Mouse (Mus musculus) cerebellum, adult 2 months (tissue): ENCODE results near the gene Smarcd1.

ENCODE experiments used
- CTCF ChIP-seq: fragments of 200-500 bp; IDR thresholded peaks from 2 replicates; pipeline ENCODE4 v1.5.1; 2011; ENCODE audit warnings: low read depth, mild to moderate bottlenecking, control low read depth, low read length, moderate library complexity, borderline replicate concordance; ENCODE audit not compliant: insufficient read depth
- POLR2A ChIP-seq: fragments of 200-500 bp; IDR thresholded peaks from 2 replicates; pipeline ENCODE4 v1.6.1; 2011; ENCODE audit warnings: low read length, control low read depth, borderline replicate concordance; ENCODE audit not compliant: insufficient read depth

DNA sequence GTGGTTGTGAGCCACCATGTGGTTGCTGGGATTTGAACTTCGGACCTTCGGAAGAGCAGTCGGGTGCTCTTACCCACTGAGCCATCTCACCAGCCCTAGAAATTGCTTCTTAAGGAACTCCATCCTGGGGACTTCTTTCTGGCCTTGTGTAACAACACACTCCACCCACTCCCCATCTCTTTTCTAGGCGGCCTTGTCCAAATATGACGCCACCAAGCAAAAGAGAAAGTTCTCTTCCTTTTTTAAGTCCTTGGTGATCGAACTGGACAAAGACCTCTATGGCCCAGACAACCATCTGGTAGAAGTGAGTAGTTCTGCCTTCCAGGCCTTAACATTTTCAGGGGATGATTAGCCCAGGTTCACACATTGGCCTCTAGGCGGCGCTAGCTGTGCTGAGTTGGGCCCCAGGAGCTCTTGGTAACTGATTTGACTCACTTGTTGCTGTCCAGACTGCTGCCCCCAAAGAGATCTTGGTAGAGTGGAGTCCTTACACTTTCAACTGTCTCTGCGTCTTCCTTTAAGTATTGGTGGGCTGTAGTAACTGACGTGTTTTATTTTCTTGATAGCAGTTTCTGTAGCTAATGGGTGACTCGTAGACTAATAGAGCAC lies 3.6 kb downstream of the Smarcd1 start, which contains the start of gene Gm17349:
- peak; percentile 86 for TF ChIP-seq CTCF
- TF ChIP-seq POLR2A: no peak
